Mouse (Mus musculus) large intestine, adult 2 months (tissue): ENCODE measurements around the gene 9430097D07Rik. TPM values are rescaled to one million over a fixed set of nuclear protein-coding genes. Genes with fewer than 3 reads are reported as not detected.

Experiments used
- DNase-seq: peaks from one replicate; pipeline ENCODE4 v3.0.0-alpha.2; 2012; ENCODE audit warnings: low read depth, low spot score
- WGBS: fragments of 180-500 bp; shearing (Covaris S2); methylation state at CpG from one replicate; pipeline ENCODE4 v1.1.7; 2018; 5-methylcytosine and 5-hydroxymethylcytosine counted together
- polyA plus RNA-seq: library from polyadenylated mRNA; depleted of rRNA; stranded (reverse); fragments of >200 nt; gene quantifications from 2 replicates; pipeline ENCODE4 v1.2.3, GENCODE M21; 2012

Gene 9430097D07Rik
- polyA plus RNA-seq, 1 experiment = 0.05 TPM

- peak; percentile 92 for DNase-seq
- WGBS = under 1% methylated on average over 36 of the region's 36 CpGs
Observed at GRCm38 (mm10) chr2:32570698-32571494, 4.6 kb downstream of the 9430097D07Rik start, which contains the start of gene Dpm2. Dpm2 (plus strand) TSS chr2:32570858.

GRCm38 (mm10) chr2:32568941-32569340, 6.5 kb downstream of the 9430097D07Rik start:
- 88% methylated on average over 3 of the region's 3 CpGs for WGBS
- no peak for DNase-seq

GRCm38 (mm10) chr2:32568149-32568548, 7.3 kb downstream of the 9430097D07Rik start:
- 32% methylated on average over 5 of the region's 5 CpGs for WGBS

GRCm38 (mm10) chr2:32566536-32567063, 8.9 kb downstream of the 9430097D07Rik start:
- DNase-seq = no peak
- WGBS = 31% methylated on average over 4 of the region's 4 CpGs

More at GRCm38 (mm10) chr2:32568149-32568548, 7.3 kb downstream of the 9430097D07Rik start:
- DNase-seq = no peak

- WGBS = 57% methylated on average over 5 of the region's 5 CpGs
Observed at GRCm38 (mm10) chr2:32559570-32559969, 15.9 kb downstream of the 9430097D07Rik start.

GRCm38 (mm10) chr2:32556019-32556418, 19.5 kb downstream of the 9430097D07Rik start:
- DNase-seq = no peak

More at GRCm38 (mm10) chr2:32559570-32559969, 15.9 kb downstream of the 9430097D07Rik start:
- DNase-seq = no peak

GRCm38 (mm10) chr2:32555484-32555883, 20.0 kb downstream of the 9430097D07Rik start:
- WGBS = 50% methylated on average over 4 of the region's 4 CpGs
- DNase-seq = no peak

More at GRCm38 (mm10) chr2:32556019-32556418, 19.5 kb downstream of the 9430097D07Rik start:
- 83% methylated on average over 7 of the region's 7 CpGs for WGBS

- 70% methylated on average over 7 of the region's 7 CpGs for WGBS
Observed at GRCm38 (mm10) chr2:32553592-32554148, 21.8 kb downstream of the 9430097D07Rik start.

GRCm38 (mm10) chr2:32551236-32551635, 24.2 kb downstream of the 9430097D07Rik start:
- WGBS = 59% methylated on average over 5 of the region's 5 CpGs
- no peak for DNase-seq

More at GRCm38 (mm10) chr2:32553592-32554148, 21.8 kb downstream of the 9430097D07Rik start:
- no peak for DNase-seq

- no peak for DNase-seq
- WGBS = 5% methylated on average over 6 of the region's 6 CpGs
Observed at GRCm38 (mm10) chr2:32549764-32550163, 25.7 kb downstream of the 9430097D07Rik start.

- DNase-seq = no peak
- WGBS = 48% methylated on average over 9 of the region's 9 CpGs
Observed at GRCm38 (mm10) chr2:32549171-32549570, 26.3 kb downstream of the 9430097D07Rik start.

- 70% methylated on average over 7 of the region's 7 CpGs for WGBS
- DNase-seq = no peak
Observed at GRCm38 (mm10) chr2:32547964-32548739, 27.3 kb downstream of the 9430097D07Rik start.

GRCm38 (mm10) chr2:32547380-32547779, 28.1 kb downstream of the 9430097D07Rik start:
- DNase-seq = no peak
- 53% methylated on average over 5 of the region's 5 CpGs for WGBS

GRCm38 (mm10) chr2:32546951-32547350, 28.5 kb downstream of the 9430097D07Rik start:
- no peak for DNase-seq
- 85% methylated on average over 1 of the region's 1 CpGs for WGBS

- 23% methylated on average over 3 of the region's 3 CpGs for WGBS
Observed at GRCm38 (mm10) chr2:32543031-32543449, 32.4 kb downstream of the 9430097D07Rik start.

GRCm38 (mm10) chr2:32541986-32542573, 33.4 kb downstream of the 9430097D07Rik start:
- WGBS = 40% methylated on average over 4 of the region's 4 CpGs
- DNase-seq = no peak

More at GRCm38 (mm10) chr2:32543031-32543449, 32.4 kb downstream of the 9430097D07Rik start:
- DNase-seq = no peak

- 42% methylated on average over 2 of the region's 2 CpGs for WGBS
- no peak for DNase-seq
Observed at GRCm38 (mm10) chr2:32541333-32541908, 34.1 kb downstream of the 9430097D07Rik start.

GRCm38 (mm10) chr2:32539452-32539981, 36.0 kb downstream of the 9430097D07Rik start:
- no peak for DNase-seq
- 33% methylated on average over 14 of the region's 14 CpGs for WGBS

GRCm38 (mm10) chr2:32538461-32538860, 37.0 kb downstream of the 9430097D07Rik start:
- WGBS = 34% methylated on average over 4 of the region's 4 CpGs
- DNase-seq = no peak
